Mouse (Mus musculus) G1E (cell line): Measurements from ENCODE around the gene Rps11.

ENCODE experiments used
- CTCF ChIP-seq: IDR thresholded peaks from 2 replicates; pipeline ENCODE4 v1.5.1; 2012; ENCODE audit warnings: low read depth, low read length, inconsistent platforms, mixed read lengths
- GATA1 ChIP-seq: IDR thresholded peaks from 2 replicates; pipeline ENCODE4 v1.6.1; 2012; ENCODE audit warnings: borderline replicate concordance, low read length, inconsistent platforms, mixed read lengths
- TAL1 ChIP-seq: conservative IDR thresholded peaks from 2 replicates; pipeline ENCODE4 v1.6.1; 2012; ENCODE audit warnings: low read depth, low read length, inconsistent platforms, mixed read lengths

GRCm38 (mm10) chr7:45150321-45150720, 26.1 kb upstream of the Rps11 start:
- TF ChIP-seq CTCF = no peak
- TF ChIP-seq GATA1 = no peak
- TF ChIP-seq TAL1 = no peak
